Mouse (Mus musculus) kidney, adult 8-10 months (tissue): ENCODE results near the gene Tomm20.

Experiments
- DNase-seq, 2 experiments: peaks; one replicate each; pipeline ENCODE4 v3.0.0; 2022

Gene Tomm20

GRCm38 (mm10) chr8:126951900-126952636 is 6.4 kb upstream of the Tomm20 start:
- DNase-seq = no peak

- DNase-seq = no peak
Measured at GRCm38 (mm10) chr8:126949527-126949926, 3.9 kb upstream of the Tomm20 start.

- DNase-seq = no peak
Measured at GRCm38 (mm10) chr8:126946444-126946843, 800 bp upstream of the Tomm20 start.

- DNase-seq = peak; percentile 88
Measured at GRCm38 (mm10) chr8:126944781-126945691, 608 bp downstream of the Tomm20 start.

- DNase-seq = no peak
Measured at GRCm38 (mm10) chr8:126943565-126943964, 2.1 kb downstream of the Tomm20 start.

GRCm38 (mm10) chr8:126937337-126937736 is 8.3 kb downstream of the Tomm20 start:
- DNase-seq = no peak

GRCm38 (mm10) chr8:126935932-126936331 is 9.7 kb downstream of the Tomm20 start:
- DNase-seq = no peak

- DNase-seq = no peak
Measured at GRCm38 (mm10) chr8:126935387-126935786, 10.3 kb downstream of the Tomm20 start.

GRCm38 (mm10) chr8:126932656-126933055 is 13.0 kb downstream of the Tomm20 start:
- DNase-seq = no peak

GRCm38 (mm10) chr8:126932249-126932648 is 13.4 kb downstream of the Tomm20 start:
- DNase-seq = no peak

GRCm38 (mm10) chr8:126931720-126932119 is 13.9 kb downstream of the Tomm20 start:
- DNase-seq = no peak

- peak; percentile 70 to 78 for DNase-seq
Measured at GRCm38 (mm10) chr8:126929607-126930161, 16.0 kb downstream of the Tomm20 start.

GRCm38 (mm10) chr8:126928755-126929505 is 16.7 kb downstream of the Tomm20 start:
- DNase-seq = peak; percentile 46 to 59

GRCm38 (mm10) chr8:126928028-126928427 is 17.6 kb downstream of the Tomm20 start:
- peak in 1 of 2 experiments; percentile 67 for DNase-seq

GRCm38 (mm10) chr8:126927058-126927457 is 18.6 kb downstream of the Tomm20 start:
- DNase-seq = no peak

- no peak for DNase-seq
Measured at GRCm38 (mm10) chr8:126922981-126923380, 22.7 kb downstream of the Tomm20 start.

GRCm38 (mm10) chr8:126921432-126921831 is 24.2 kb downstream of the Tomm20 start:
- no peak for DNase-seq

GRCm38 (mm10) chr8:126920845-126921244 is 24.8 kb downstream of the Tomm20 start:
- DNase-seq = peak; percentile 88 to 90

GRCm38 (mm10) chr8:126920386-126920785 is 25.3 kb downstream of the Tomm20 start:
- DNase-seq = no peak

GRCm38 (mm10) chr8:126919703-126920102 is 25.9 kb downstream of the Tomm20 start:
- no peak for DNase-seq

GRCm38 (mm10) chr8:126919255-126919654 is 26.4 kb downstream of the Tomm20 start:
- DNase-seq = peak; percentile 35 to 44

- DNase-seq = no peak
Measured at GRCm38 (mm10) chr8:126918356-126918755, 27.3 kb downstream of the Tomm20 start.
